Mouse (Mus musculus) small intestine, adult 2 months (tissue): Measurements from ENCODE around the gene Zbp1.

Experiments
- CTCF ChIP-seq: fragments of 200-500 bp; IDR thresholded peaks from 2 replicates; pipeline ENCODE4 v1.5.1; 2012; ENCODE audit warnings: low read depth, mild to moderate bottlenecking, control low read depth, inconsistent platforms, low read length, moderate library complexity, mixed read lengths; ENCODE audit not compliant: insufficient replicate concordance, insufficient read length; ENCODE audit errors: extremely low read depth
- POLR2A ChIP-seq: fragments of 200-500 bp; IDR thresholded peaks from 2 replicates; pipeline ENCODE4 v1.6.1; 2012; ENCODE audit warnings: low read depth, mild to moderate bottlenecking, control low read depth, inconsistent platforms, low read length, moderate library complexity

GRCm38 (mm10) chr2:173255810-173256551 lies 37.3 kb upstream of the Zbp1 start:
- TF ChIP-seq POLR2A (no peak), CTCF (no peak)
